In the genomic region with DNA sequence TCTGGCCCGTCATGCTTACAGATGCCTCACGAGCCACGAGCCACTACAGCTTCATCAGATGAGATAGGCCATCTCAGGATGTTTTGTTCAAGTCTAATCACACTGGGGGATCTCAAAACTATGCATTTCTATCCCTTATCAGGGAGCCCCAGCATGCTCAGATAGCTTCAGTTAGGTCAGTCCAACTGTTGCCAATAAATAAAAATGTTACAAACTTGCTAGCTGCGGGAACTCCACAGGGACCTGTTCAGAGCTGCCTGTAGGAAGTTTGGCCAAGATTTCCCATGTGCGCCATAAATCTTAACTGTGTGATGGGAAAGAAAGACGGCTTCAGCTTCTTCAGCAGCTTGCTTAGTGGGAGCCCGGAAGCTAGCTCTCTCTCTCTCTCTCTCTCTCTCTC, we compare ENCODE assay signal across 11 mouse cellular contexts. TPM values are rescaled to one million over a fixed set of nuclear protein-coding genes. Genes with fewer than 3 reads are reported as not detected.
DNase-seq lines count a peak whose midpoint lies in the region; ATAC-seq and TF ChIP-seq lines count a peak whose summit lies in the region.
"Had no signal": no experiment of that assay in that cellular context is flagged by ENCODE, and none has a peak within 500 bp of the region (broad histone marks: within the 10 kb centered on the region; RNA-seq: fewer than 3 reads in every experiment).

No protein-coding gene starts in this region.

- no peaks in the 10 kb centered on the region for H3K36me3 ChIP-seq in lung, embryonic 14.5 days (ENCODE audit: insufficient read depth)
- H3K36me3 ChIP-seq: neural tube, embryonic 12.5 days had no signal

- no peak for TF ChIP-seq CTCF in lung, embryonic 14.5 days (IDR thresholded peaks at IDR 0.05; ENCODE audit: low read depth)
- no peak for TF ChIP-seq CTCF in lung, adult 2 months (IDR thresholded peaks at IDR 0.05; ENCODE audit: insufficient read depth, low read length)

- intact Hi-C loops in heart, postnatal 14 days (cut with DNase I), result no loop called here

- no peak for TF ChIP-seq POLR2A in lung, adult 2 months (IDR thresholded peaks at IDR 0.05; ENCODE audit: borderline replicate concordance, extremely low read depth, low read depth, low read length)

- no peaks in the 10 kb centered on the region for H3K27me3 ChIP-seq in lung, embryonic 14.5 days (ENCODE audit: insufficient read depth, low read length)
- H3K27me3 ChIP-seq: neural tube, embryonic 12.5 days had no signal

- DNase-seq in lung, embryonic 14.5 days, result peak; percentile 75
- no peak for DNase-seq in lung, adult 2 months
- DNase-seq in heart, postnatal 14 days, result peak; percentile 20 to 21
- DNase-seq in lung, postnatal 25 days (ENCODE audit: low spot score), result peak; percentile 31
- no peak for DNase-seq in yolk sac, embryonic 10.5 days (ENCODE audit: low spot score)
- no peak for DNase-seq in left cerebral cortex, adult 11 months (ENCODE audit: low spot score)
- DNase-seq in c-Kit-positive CD71-positive TER-119-positive erythroid progenitor cells, embryonic 14.5 days (ENCODE audit: low spot score), result no peak
- DNase-seq: liver, postnatal 0 days had no signal

- H3K9me3 ChIP-seq in lung, embryonic 14.5 days (ENCODE audit: low read depth, low read length), result no peaks in the 10 kb centered on the region
- H3K9me3 ChIP-seq: neural tube, embryonic 12.5 days had no signal

- H3K9ac ChIP-seq in lung, embryonic 14.5 days, result no peak overlapping the region
- H3K9ac ChIP-seq: liver, postnatal 0 days; neural tube, embryonic 12.5 days had no signal

- peak; percentile 50; the same call in 1 of the 2 replicates for ATAC-seq in lung, embryonic 14.5 days (ENCODE audit: insufficient read depth)
- ATAC-seq in common myeloid progenitor, adult 5-6 weeks (replicated peaks; ENCODE audit: low read depth, poor library complexity, severe bottlenecking), result 0 out of 2 replicates have a peak, but pooled peaks have one; percentile 32
- ATAC-seq: liver, postnatal 0 days had no signal

- H3K4me3 ChIP-seq in lung, embryonic 14.5 days (ENCODE audit: low read depth, low read length), result no peak overlapping the region
- H3K4me3 ChIP-seq in lung, adult 2 months (replicated peaks; ENCODE audit: extremely low read depth, low read depth, low read length), result no peak overlapping the region
- H3K4me3 ChIP-seq: erythroblast, embryonic 14.5 days; neural tube, embryonic 12.5 days had no signal

- H3K4me2 ChIP-seq in lung, embryonic 14.5 days, result no peak overlapping the region
- H3K4me2 ChIP-seq: neural tube, embryonic 12.5 days had no signal

- no peak overlapping the region for H3K27ac ChIP-seq in lung, embryonic 14.5 days (ENCODE audit: low read depth)
- H3K27ac ChIP-seq: neural tube, embryonic 12.5 days had no signal

- WGBS in lung, embryonic 14.5 days, result 36% methylated on average over 7 of the region's 7 CpGs
- WGBS in lung, adult 2 months, result 37% methylated on average over 7 of the region's 7 CpGs

- peaks cover 2% of the 10 kb centered on the region for H3K4me1 ChIP-seq in lung, embryonic 14.5 days (ENCODE audit: insufficient read depth)
- peaks cover 9% of the 10 kb centered on the region for H3K4me1 ChIP-seq in lung, adult 2 months (ENCODE audit: control insufficient read depth, insufficient read depth, low read length)

RNA-seq across cellular contexts. Expression of gene Il1rap, which starts 15.8 kb away (rescaled TPM):
- 14.0 TPM in 2 replicates for polyA plus RNA-seq in lung, embryonic 14.5 days (2014; fragmentation: Nextera tagmentation; extraction: Ambion mirVana)
- 4.6 and 7.1 TPM in 2 replicates for polyA plus RNA-seq in lung, adult 2 months (2012; rRNA removed)
- total RNA-seq in common myeloid progenitor, adult 5-6 weeks (2017), result 11.1 and 11.4 TPM in 2 replicates
- total RNA-seq in heart, postnatal 14 days (2021), result 1 to 10 TPM; 4.8 to 4.9 TPM

Comparison
In these comparisons a context has a peak if more than half of its experiments do, and no peak if none do; other contexts are left out.
1. DNase-seq: peak in lung, embryonic 14.5 days (single experiment), heart, postnatal 14 days (2 of 2) and lung, postnatal 25 days (single experiment); none in lung, adult 2 months (single experiment), yolk sac, embryonic 10.5 days (single experiment), left cerebral cortex, adult 11 months (single experiment) and c-Kit-positive CD71-positive TER-119-positive erythroid progenitor cells, embryonic 14.5 days (single experiment).